Mouse (Mus musculus) forebrain, embryonic 11.5 days (tissue): ENCODE measurements around the gene Cd86. TPM values are rescaled to one million over a fixed set of nuclear protein-coding genes. Genes with fewer than 3 reads are reported as not detected.

Experiments
- ATAC-seq: fragments of 200-750 bp; cut with Nextera tagmentation; replicated peaks from 2 replicates; pipeline ENCODE4 v1.8.0; 2017; ENCODE audit warnings: moderate TSS enrichment; ENCODE audit not compliant: low FRiP score
- DNase-seq: peaks from one replicate; pipeline ENCODE4 v3.0.0-alpha.2; 2017; ENCODE audit warnings: low spot score
- H3K27ac ChIP-seq: fragments of 300-500 bp; sonication (generic); 2 replicates; pipeline ENCODE4 v1.5.1; 2014; ENCODE audit warnings: low read depth, low read length
- H3K27me3 ChIP-seq: fragments of 300-500 bp; sonication (generic); 2 replicates; pipeline ENCODE4 v1.6.1; 2014; ENCODE audit warnings: mild to moderate bottlenecking, low read length, mixed read lengths; ENCODE audit not compliant: control insufficient read depth, insufficient read depth
- H3K36me3 ChIP-seq: fragments of 300-500 bp; sonication (generic); 2 replicates; pipeline ENCODE4 v1.6.1; 2014; ENCODE audit warnings: mild to moderate bottlenecking, low read length, moderate library complexity, mixed read lengths; ENCODE audit not compliant: control insufficient read depth, insufficient read depth
- H3K4me1 ChIP-seq: fragments of 300-500 bp; sonication (generic); replicated peaks from 2 replicates; pipeline ENCODE4 v1.6.1; 2014; ENCODE audit warnings: low read length, mixed read lengths; ENCODE audit not compliant: control insufficient read depth, insufficient read depth
- H3K4me2 ChIP-seq: fragments of 300-500 bp; sonication (generic); 2 replicates; pipeline ENCODE4 v1.6.1; 2014; ENCODE audit warnings: low read depth, mild to moderate bottlenecking, low read length, moderate library complexity, mixed read lengths; ENCODE audit not compliant: severe bottlenecking
- H3K4me3 ChIP-seq: fragments of 300-500 bp; sonication (generic); 2 replicates; pipeline ENCODE4 v1.5.1; 2014; ENCODE audit warnings: low read depth, low read length
- H3K9ac ChIP-seq: fragments of 300-500 bp; sonication (generic); 2 replicates; pipeline ENCODE4 v1.6.1; 2014; ENCODE audit warnings: low read length
- H3K9me3 ChIP-seq: fragments of 300-500 bp; sonication (generic); 2 replicates; pipeline ENCODE4 v1.6.1; 2016; ENCODE audit warnings: low read length, mixed read lengths; ENCODE audit not compliant: control insufficient read depth
- WGBS: fragments of 180-500 bp; shearing (Covaris S2); extraction: QIAGEN DNeasy Blood & Tissue Kit; methylation state at CpG from one replicate; pipeline ENCODE4 v1.1.7; 2014; 5-methylcytosine and 5-hydroxymethylcytosine counted together
- polyA plus RNA-seq: library from polyadenylated mRNA; unstranded; fragments of >200 nt; fragmentation: Nextera tagmentation; extraction: Ambion mirVana; gene quantifications from 2 replicates; pipeline ENCODE4 v1.2.1, GENCODE M21; 2014

Cd86 gene
- polyA plus RNA-seq, 1 experiment from 2014 or later, result 1.4 TPM

GRCm38 (mm10) chr16:36649304-36649703 lies 16.6 kb downstream of the Cd86 start:
- no peaks in the 10 kb centered on the region for H3K27me3 ChIP-seq
- no peaks in the 10 kb centered on the region for H3K4me1 ChIP-seq
- 28% methylated on average over 3 of the region's 3 CpGs for WGBS
- no peak overlapping the region for H3K9ac ChIP-seq
- H3K36me3 ChIP-seq, result no peaks in the 10 kb centered on the region
- ATAC-seq (no peak), DNase-seq (no peak)
- no peaks in the 10 kb centered on the region for H3K9me3 ChIP-seq
- H3K27ac ChIP-seq, result no peak overlapping the region
- H3K4me3 ChIP-seq, result no peak overlapping the region
- no peak overlapping the region for H3K4me2 ChIP-seq

DNA sequence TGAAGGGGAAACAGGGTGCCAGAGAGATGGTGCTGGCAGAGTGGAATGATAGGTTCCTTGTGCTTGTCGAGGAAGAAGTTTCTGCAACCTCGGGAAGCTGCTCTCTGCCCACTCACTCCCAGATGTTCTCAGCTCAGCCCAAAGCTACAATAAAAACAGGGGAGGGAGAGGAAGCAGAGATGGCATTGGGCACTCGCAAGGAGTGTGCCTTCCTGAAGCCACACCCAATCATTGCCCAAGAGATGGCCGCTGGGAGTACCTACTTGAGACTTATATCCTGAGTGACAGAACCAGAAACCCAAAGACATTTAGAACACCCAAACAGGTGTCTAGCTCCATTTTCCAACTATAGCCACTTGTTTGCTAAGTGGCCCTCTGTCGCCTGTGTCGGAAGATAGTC lies 20.8 kb downstream of the Cd86 start:
- H3K9ac ChIP-seq, result no peak overlapping the region
- DNase-seq (no peak), ATAC-seq (no peak)
- H3K27me3 ChIP-seq, result no peaks in the 10 kb centered on the region
- no peaks in the 10 kb centered on the region for H3K9me3 ChIP-seq
- no peaks in the 10 kb centered on the region for H3K4me1 ChIP-seq
- H3K4me3 ChIP-seq, result no peak overlapping the region
- H3K27ac ChIP-seq, result no peak overlapping the region
- no peaks in the 10 kb centered on the region for H3K36me3 ChIP-seq
- no peak overlapping the region for H3K4me2 ChIP-seq
- WGBS, result 87% methylated on average over 6 of the region's 6 CpGs

DNA sequence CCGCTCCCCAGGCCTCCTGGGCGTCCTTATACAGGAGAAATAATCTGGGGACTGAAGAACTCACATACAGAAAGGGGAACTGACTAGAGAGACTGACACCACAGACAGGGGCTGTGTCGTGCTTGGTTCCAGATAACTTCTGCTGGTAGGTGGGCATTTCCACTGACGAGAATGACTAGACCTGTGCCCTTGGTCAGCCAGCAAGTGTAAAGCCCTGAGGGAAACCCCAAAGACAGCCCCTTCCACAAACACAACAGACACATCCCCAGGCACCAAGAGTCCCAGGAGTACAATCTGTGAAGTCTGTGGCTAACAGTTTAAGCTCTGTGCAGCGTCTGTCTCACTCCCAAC lies 23.2 kb downstream of the Cd86 start:
- Histone ChIP-seq H3K4me1 (no peaks in the 10 kb centered on the region), H3K4me3 (no peak overlapping the region), H3K4me2 (no peak overlapping the region), H3K9me3 (no peaks in the 10 kb centered on the region; the same call in 1 of the 2 replicates), H3K36me3 (no peaks in the 10 kb centered on the region), H3K27ac (no peak overlapping the region), H3K27me3 (no peaks in the 10 kb centered on the region), H3K9ac (no peak overlapping the region)
- DNase-seq (no peak), ATAC-seq (no peak)
- 76% methylated on average over 5 of the region's 5 CpGs for WGBS

GRCm38 (mm10) chr16:36641830-36642695 lies 23.8 kb downstream of the Cd86 start:
- no peak overlapping the region for H3K9ac ChIP-seq
- H3K27me3 ChIP-seq, result no peaks in the 10 kb centered on the region
- H3K9me3 ChIP-seq, result no peaks in the 10 kb centered on the region; the same call in 1 of the 2 replicates
- no peaks in the 10 kb centered on the region for H3K36me3 ChIP-seq
- no peaks in the 10 kb centered on the region for H3K4me1 ChIP-seq
- 86% methylated on average over 14 of the region's 14 CpGs for WGBS
- H3K4me3 ChIP-seq, result no peak overlapping the region
- no peak overlapping the region for H3K4me2 ChIP-seq
- no peak overlapping the region for H3K27ac ChIP-seq
- ATAC-seq (no peak), DNase-seq (no peak)

DNA sequence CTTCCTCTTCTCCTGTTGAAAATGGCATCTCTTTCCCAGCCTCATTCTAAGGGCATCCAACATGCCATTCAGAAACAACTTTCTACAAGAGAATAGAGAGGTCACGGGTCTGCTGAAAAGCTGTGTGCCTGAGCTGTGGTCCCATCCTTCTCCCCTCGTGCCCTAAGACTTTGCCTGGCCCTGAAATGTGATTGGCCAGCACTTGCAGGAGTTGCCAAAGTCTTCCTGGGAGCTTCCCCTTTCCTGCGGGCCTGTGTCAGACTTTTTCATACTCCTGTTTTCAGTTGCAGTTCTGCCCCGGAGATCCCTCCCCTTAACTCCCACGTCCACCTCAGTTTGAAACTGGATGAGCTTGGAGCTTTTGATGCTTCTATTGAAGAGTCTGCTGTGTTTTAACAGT lies 24.9 kb downstream of the Cd86 start:
- H3K4me1 ChIP-seq, result no peaks in the 10 kb centered on the region
- H3K4me2 ChIP-seq, result no peak overlapping the region
- no peak overlapping the region for H3K9ac ChIP-seq
- no peak for ATAC-seq
- H3K9me3 ChIP-seq, result no peaks in the 10 kb centered on the region; the same call in 1 of the 2 replicates
- no peak overlapping the region for H3K27ac ChIP-seq
- DNase-seq, result no peak
- no peaks in the 10 kb centered on the region for H3K27me3 ChIP-seq
- no peaks in the 10 kb centered on the region for H3K36me3 ChIP-seq
- no peak overlapping the region for H3K4me3 ChIP-seq
- WGBS, result 69% methylated on average over 5 of the region's 5 CpGs

DNA sequence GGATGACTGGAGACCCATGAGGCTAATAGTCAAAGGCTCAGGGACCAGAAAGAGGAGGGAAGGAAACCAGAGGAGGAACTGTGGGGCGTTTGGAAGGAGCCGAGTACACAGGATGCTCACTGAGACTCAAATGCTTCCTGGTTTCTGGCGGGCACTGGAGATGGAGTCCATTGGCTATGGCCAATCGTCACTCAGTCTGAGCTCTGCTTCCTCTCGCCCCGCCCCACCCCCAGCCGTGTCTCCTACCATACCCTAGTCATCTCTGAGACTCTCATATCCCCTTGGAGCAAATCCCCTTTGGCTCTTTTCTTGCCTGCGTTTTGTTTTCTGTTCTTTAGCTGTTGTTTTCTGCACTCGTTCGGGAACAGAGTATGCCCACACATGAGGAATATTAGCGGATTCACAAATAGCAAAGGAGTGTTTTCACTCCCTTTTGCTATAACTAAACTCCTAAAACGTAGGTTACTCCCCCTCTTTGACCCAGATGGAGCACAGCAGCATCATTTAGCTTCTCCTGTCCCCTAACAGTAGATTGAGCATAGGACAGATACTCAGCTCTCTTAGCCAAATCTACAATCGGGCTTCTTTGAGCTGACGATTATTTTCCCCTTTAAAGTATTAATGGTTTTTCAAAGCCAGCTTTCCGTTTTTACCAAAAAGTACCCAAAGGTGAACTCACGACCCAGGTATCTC lies 25.9 kb downstream of the Cd86 start:
- H3K4me3 ChIP-seq, result no peak overlapping the region
- ATAC-seq (no peak), DNase-seq (no peak)
- no peaks in the 10 kb centered on the region for H3K4me1 ChIP-seq
- H3K9ac ChIP-seq, result no peak overlapping the region
- H3K9me3 ChIP-seq, result no peaks in the 10 kb centered on the region; the same call in 1 of the 2 replicates
- H3K36me3 ChIP-seq, result no peaks in the 10 kb centered on the region
- WGBS, result 91% methylated on average over 16 of the region's 16 CpGs
- H3K27ac ChIP-seq, result no peak overlapping the region
- H3K4me2 ChIP-seq, result no peak overlapping the region
- H3K27me3 ChIP-seq, result no peaks in the 10 kb centered on the region

GRCm38 (mm10) chr16:36636800-36637199 lies 29.1 kb downstream of the Cd86 start:
- no peak overlapping the region for H3K27ac ChIP-seq
- WGBS, result 75% methylated on average over 4 of the region's 4 CpGs
- no peaks in the 10 kb centered on the region for H3K4me1 ChIP-seq
- no peak overlapping the region for H3K4me3 ChIP-seq
- DNase-seq, result no peak
- no peaks in the 10 kb centered on the region; the same call in 1 of the 2 replicates for H3K9me3 ChIP-seq
- no peak overlapping the region for H3K4me2 ChIP-seq
- H3K9ac ChIP-seq, result no peak overlapping the region
- ATAC-seq, result no peak
- no peaks in the 10 kb centered on the region for H3K36me3 ChIP-seq
- H3K27me3 ChIP-seq, result no peaks in the 10 kb centered on the region

DNA sequence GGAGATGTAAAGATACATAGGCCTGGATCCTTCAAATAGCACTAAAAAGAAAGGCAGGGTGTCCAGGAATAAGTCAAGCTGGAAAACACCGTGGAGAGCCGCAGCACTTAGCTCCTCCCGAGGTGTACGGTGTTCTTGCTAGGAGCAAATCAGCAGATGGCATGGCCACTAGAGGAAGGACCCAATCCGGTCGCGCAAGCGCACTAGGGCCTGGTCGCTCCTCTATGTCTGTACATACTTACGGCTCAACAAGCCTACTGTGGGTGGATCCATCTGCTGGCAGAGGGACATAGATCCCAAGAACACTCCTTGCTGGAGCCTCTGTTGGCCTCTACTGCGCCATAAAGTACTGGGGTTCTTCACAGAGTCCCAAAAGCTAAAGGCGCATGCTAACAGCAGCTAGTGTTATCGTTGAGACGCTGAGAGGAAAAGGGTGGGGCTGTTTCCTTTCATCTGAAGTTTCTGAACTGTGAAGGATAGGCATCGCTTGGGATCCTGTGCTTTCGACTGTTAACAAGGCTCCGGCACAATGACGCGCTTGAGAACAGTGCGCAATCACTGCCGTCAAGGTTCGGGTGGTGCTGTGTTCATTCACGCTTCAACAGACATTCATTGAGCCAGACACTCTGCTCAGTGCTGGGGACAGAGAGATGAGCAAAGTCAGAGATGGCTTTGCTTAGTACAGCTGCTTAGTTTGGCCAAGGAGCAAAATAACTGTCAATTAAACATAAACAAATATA lies 30.7 kb downstream of the Cd86 start:
- DNase-seq, result no peak
- no peak overlapping the region for H3K4me2 ChIP-seq
- H3K9me3 ChIP-seq, result no peaks in the 10 kb centered on the region; the same call in 1 of the 2 replicates
- no peaks in the 10 kb centered on the region for H3K27me3 ChIP-seq
- H3K9ac ChIP-seq, result no peak overlapping the region
- no peaks in the 10 kb centered on the region for H3K4me1 ChIP-seq
- ATAC-seq, result no peak
- no peaks in the 10 kb centered on the region for H3K36me3 ChIP-seq
- WGBS, result 90% methylated on average over 23 of the region's 23 CpGs
- no peak overlapping the region for H3K4me3 ChIP-seq
- H3K27ac ChIP-seq, result no peak overlapping the region
